Mouse (Mus musculus) kidney, adult 18-20 months (tissue): ENCODE results near the gene Olfr705.
"Not testable (repeated sequence)": the region's sequence is repeated elsewhere in the genome, so short reads cannot be mapped to it uniquely, and the experiment has no call there.

ENCODE experiments used
- DNase-seq: peaks from one replicate; pipeline ENCODE4 v3.0.0; 2021

The Olfr705 gene

GRCm38 (mm10) chr7:106876791-106877190, at the start of gene Olfr705:
TSS of gene Olfr705 (minus strand) at chr7:106876891.
- DNase-seq = no peak

DNA sequence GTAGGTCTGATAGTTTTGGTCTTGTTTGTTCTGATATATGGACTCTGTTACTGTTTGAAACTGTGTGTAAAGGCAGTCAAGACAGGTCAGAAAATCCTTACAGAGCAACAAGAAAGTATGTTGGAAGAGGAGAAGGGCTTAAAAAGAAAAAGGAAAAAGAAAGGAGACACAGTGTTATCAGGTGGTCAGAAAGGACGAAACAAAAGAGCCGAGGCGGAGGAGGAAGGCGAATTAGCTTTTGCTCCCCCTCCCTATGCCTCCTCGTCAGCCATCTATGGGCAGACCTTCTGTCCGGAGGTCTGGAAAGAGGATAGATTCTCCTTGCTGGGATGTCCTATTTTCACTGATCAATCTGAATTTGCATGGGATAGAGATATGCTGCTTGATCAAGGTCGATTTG, 44.3 kb upstream of the Olfr705 start:
- DNase-seq = not testable (repeated sequence)

- DNase-seq = no peak
Observed at GRCm38 (mm10) chr7:106907676-106908075, 31.0 kb upstream of the Olfr705 start, which contains the start of gene Olfr1532-ps1. TSS of gene Olfr1532-ps1 (plus strand) at chr7:106908001.

DNA sequence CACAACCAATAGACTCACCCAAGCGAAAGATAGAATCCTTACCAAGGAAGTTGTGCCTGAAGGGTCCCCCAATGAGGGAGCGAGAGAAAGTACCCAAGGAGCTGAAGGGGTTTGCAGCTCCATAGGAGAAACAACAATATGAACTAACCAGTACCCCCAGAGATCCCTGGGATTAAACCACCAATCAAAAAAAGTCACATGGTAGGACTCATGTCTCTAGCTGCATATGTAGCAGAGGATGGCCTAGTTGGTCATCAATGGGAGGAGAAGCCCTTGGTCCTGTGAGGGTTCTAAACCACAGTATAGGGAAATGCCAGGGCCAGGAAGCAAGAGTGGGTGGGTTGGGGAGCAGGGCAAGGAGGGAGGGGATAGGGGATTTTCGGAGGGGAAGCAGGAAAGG, 24.4 kb upstream of the Olfr705 start, which contains the start of gene Olfr707:
Olfr707 (minus strand) TSS at position 101 of the 400 bp plus-strand sequence.
- DNase-seq = not testable (repeated sequence)

DNA sequence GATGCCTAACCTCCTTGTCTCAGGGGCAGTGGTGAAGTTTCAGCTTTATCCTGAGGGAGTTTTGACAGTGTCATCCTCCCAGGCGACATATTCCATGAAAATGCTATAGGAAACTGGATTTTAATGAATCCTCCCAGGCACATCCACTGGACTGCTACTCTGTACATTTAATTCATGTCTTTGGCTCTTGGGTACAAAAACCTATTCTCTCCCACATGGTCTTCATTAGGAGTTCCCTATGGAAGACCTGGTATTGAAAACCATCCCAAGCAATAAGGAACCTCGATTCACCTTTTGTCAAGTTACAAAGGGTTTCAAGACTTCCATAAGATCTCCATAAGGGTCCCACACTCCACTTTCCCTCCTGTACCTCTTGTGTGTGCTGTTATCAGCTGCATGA, 11.4 kb upstream of the Olfr705 start, which contains the start of gene Olfr706:
Olfr706 (minus strand) TSS at position 101 of the 400 bp plus-strand sequence.
- no peak for DNase-seq

GRCm38 (mm10) chr7:106862885-106863284, 13.8 kb downstream of the Olfr705 start, which contains the start of gene Olfr704:
TSS of gene Olfr704 (plus strand) at chr7:106863185.
- no peak for DNase-seq

DNA sequence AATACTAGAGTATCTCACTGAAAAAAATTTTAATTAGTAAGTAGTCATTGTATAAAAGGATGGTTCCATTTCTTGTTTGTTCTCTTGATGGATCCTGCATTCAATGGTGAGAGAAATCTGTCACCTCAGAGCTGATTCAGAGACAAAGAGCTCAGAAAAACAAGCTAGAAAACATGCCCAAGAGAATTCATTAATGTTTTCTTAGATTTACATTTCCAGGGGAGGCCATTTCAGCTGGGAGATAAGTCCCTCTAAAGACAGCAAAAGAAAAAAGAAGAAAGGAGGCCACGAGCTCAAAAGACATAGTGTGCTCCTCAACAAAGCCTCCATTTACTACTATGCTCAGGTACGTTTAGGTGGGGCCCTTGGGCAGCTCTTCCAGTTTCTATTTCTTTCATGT, 33.6 kb downstream of the Olfr705 start, which contains the start of gene Olfr703:
Olfr703 (plus strand) TSS at position 301 of the 400 bp plus-strand sequence.
- no peak for DNase-seq

GRCm38 (mm10) chr7:106833793-106834192, 42.9 kb downstream of the Olfr705 start, which contains the start of gene Olfr702:
TSS of gene Olfr702 (minus strand) at chr7:106833893.
- DNase-seq = no peak
